Mouse (Mus musculus): ENCODE results near the gene Slirp. TPM values are rescaled to one million over a fixed set of nuclear protein-coding genes. Genes with fewer than 3 reads are reported as not detected.
A peak's percentile ranks its signal among the peaks of the same experiment; 100 is the strongest.
"Not testable (repeated sequence)": the region's sequence is repeated elsewhere in the genome, so short reads cannot be mapped to it uniquely, and the experiment has no call there.

Gene Slirp
- polyA plus RNA-seq, 1 experiment from 2014 or later = 268 TPM

DNA sequence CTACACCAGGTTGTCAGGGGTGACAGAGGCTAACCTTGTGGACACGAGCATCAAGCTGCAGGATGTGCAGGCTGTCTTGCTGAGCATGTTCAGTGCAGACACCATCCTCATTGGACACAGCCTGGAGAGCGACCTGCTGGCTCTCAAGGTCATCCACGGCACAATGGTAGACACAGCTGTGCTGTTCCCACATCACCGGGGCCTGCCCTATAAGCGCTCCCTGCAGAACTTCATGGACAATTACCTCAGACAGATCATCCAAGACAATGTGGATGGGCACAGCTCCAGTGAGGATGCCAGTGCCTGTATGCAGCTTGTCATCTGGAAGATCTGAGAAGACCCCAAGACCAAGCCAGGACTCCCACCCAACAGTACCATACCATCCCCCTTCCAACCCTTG lies 38.8 kb downstream of the Slirp start:
- H3K9ac ChIP-seq; H3K27me3 ChIP-seq (replicated peaks); H3K9me3 ChIP-seq (replicated peaks); H3K4me2 ChIP-seq; ATAC-seq (ENCODE audit: insufficient number of reproducible peaks, low FRiP score); H3K27ac ChIP-seq (ENCODE audit: poor library complexity, severe bottlenecking); H3K4me3 ChIP-seq; H3K36me3 ChIP-seq; H3K4me1 ChIP-seq (replicated peaks): not testable (repeated sequence)
- 76% methylated on average over 5 of the region's 5 CpGs for WGBS

DNA sequence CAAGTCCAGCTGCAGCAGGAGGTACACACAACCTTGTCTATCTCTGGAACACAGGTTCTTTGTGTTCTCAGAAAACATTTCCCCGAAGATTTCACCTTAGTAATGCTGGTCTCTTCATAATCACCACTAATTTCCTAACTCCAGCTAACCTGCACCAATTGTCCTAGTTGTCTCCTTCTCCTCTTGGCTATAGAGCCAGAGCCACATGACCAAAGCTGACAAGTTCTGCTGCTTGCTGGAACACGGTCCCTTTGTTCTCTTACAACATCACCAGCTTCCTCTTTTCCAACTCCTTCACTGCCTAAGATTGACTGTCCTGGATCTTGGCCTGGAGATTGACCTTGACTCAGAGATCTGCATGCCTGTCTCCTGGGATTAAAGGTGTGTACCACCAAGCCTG lies 45.0 kb downstream of the Slirp start:
- H3K4me3 ChIP-seq; H3K27ac ChIP-seq (ENCODE audit: poor library complexity, severe bottlenecking): not testable (repeated sequence)
- 56% methylated on average over 2 of the region's 2 CpGs for WGBS

DNA sequence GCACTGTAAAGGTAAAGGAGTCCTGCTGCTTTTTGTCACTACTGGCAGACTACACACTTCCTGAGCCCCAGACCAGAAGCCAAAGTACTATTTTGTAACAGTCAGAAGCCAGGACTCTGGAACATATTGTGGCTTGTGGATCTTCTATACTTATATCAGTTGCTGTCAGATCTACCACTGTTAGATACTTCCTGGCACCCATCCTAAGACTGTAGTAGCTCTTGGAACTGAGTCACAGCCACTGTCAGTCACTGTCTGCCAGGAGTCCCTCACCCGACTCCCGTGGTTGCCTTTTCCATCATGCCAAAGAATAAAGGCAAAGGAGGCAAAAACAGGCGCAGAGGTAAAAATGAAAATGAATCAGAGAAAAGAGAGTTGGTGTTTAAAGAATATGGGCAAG lies 50.7 kb downstream of the Slirp start, which contains the start of gene Gm5788:
TSS of gene Gm5788 (plus strand) at position 301 of the 400 bp plus-strand sequence.
- H3K4me1 ChIP-seq (replicated peaks); H3K36me3 ChIP-seq; ATAC-seq (ENCODE audit: insufficient number of reproducible peaks, low FRiP score); H3K4me2 ChIP-seq; H3K4me3 ChIP-seq; H3K27ac ChIP-seq (ENCODE audit: poor library complexity, severe bottlenecking); H3K9ac ChIP-seq; H3K27me3 ChIP-seq (replicated peaks); H3K9me3 ChIP-seq (replicated peaks): not testable (repeated sequence)
- 87% methylated on average over 3 of the region's 3 CpGs for WGBS

More for the DNA sequence above, 45.0 kb downstream of the Slirp start:
- not testable (repeated sequence) for H3K36me3 ChIP-seq; H3K4me2 ChIP-seq; H3K4me1 ChIP-seq (replicated peaks); H3K9ac ChIP-seq; ATAC-seq (ENCODE audit: insufficient number of reproducible peaks, low FRiP score); H3K9me3 ChIP-seq (replicated peaks); H3K27me3 ChIP-seq (replicated peaks)

Small RNAs within 50 kb of the gene (microRNA-seq; reads per million reads assigned to microRNA genes)
- 59.2 reads per million, percentile 45 among the genes with 10 or more reads in this experiment for gene Mir3068

Other genes starting within 250 kb of the Slirp start
- gene Samd15, start 244.2 kb upstream of the Slirp start, polyA plus RNA-seq (2016; fragmentation: Nextera tagmentation; extraction: Ambion mirVana) = 0.91 and 1.3 TPM in 2 replicates
- gene Tmed8, start 243.4 kb upstream of the Slirp start, polyA plus RNA-seq (2016; fragmentation: Nextera tagmentation; extraction: Ambion mirVana) = 3.4 and 3.7 TPM in 2 replicates
- 0.42 and 1.5 TPM in 2 replicates for gene Noxred1, start 205.2 kb upstream of the Slirp start, polyA plus RNA-seq (2016; fragmentation: Nextera tagmentation; extraction: Ambion mirVana)
- gene Vipas39, start 177.6 kb upstream of the Slirp start, polyA plus RNA-seq (2016; fragmentation: Nextera tagmentation; extraction: Ambion mirVana) = 29.6 and 31.8 TPM in 2 replicates
- 190 and 196 TPM in 2 replicates for gene Ahsa1, start 177.4 kb upstream of the Slirp start, polyA plus RNA-seq (2016; fragmentation: Nextera tagmentation; extraction: Ambion mirVana)
- gene Ism2, start 144.2 kb upstream of the Slirp start, polyA plus RNA-seq (2016; fragmentation: Nextera tagmentation; extraction: Ambion mirVana) = 0.92 and 1.1 TPM in 2 replicates
- 73.3 and 76.4 TPM in 2 replicates for gene Sptlc2, start 55.5 kb upstream of the Slirp start, polyA plus RNA-seq (2016; fragmentation: Nextera tagmentation; extraction: Ambion mirVana)
- 36.6 and 40.0 TPM in 2 replicates for gene Alkbh1, start 121 bp downstream of the Slirp start, polyA plus RNA-seq (2016; fragmentation: Nextera tagmentation; extraction: Ambion mirVana)
- gene Snw1, start 28.4 kb downstream of the Slirp start, polyA plus RNA-seq (2016; fragmentation: Nextera tagmentation; extraction: Ambion mirVana) = 85.7 and 86.1 TPM in 2 replicates
- not detected in 2 replicates for gene Gm5788, start 50.8 kb downstream of the Slirp start, polyA plus RNA-seq (2016; fragmentation: Nextera tagmentation; extraction: Ambion mirVana)
- gene Gm8300, start 70.4 kb downstream of the Slirp start, polyA plus RNA-seq (2016; fragmentation: Nextera tagmentation; extraction: Ambion mirVana) = not detected in 2 replicates
- not detected in 2 replicates for gene Oog1, start 158.8 kb downstream of the Slirp start, polyA plus RNA-seq (2016; fragmentation: Nextera tagmentation; extraction: Ambion mirVana)
- not detected in 2 replicates for gene Gm4027, start 175.0 kb downstream of the Slirp start, polyA plus RNA-seq (2016; fragmentation: Nextera tagmentation; extraction: Ambion mirVana)
- gene Gm16381, start 200.7 kb downstream of the Slirp start, polyA plus RNA-seq (2016; fragmentation: Nextera tagmentation; extraction: Ambion mirVana) = not detected in 2 replicates

All from heart, embryonic 12.5 days (tissue).